Mouse (Mus musculus) stomach, postnatal 0 days (tissue): ENCODE results near the gene Gm17387. TPM values are rescaled to one million over a fixed set of nuclear protein-coding genes. Genes with fewer than 3 reads are reported as not detected.
A peak's percentile ranks its signal among the peaks of the same experiment; 100 is the strongest.

Experiments used
- ATAC-seq: fragments of 200-750 bp; cut with Nextera tagmentation; 2 replicates; pipeline ENCODE4 v1.8.0; 2017; ENCODE audit not compliant: low FRiP score, low TSS enrichment
- DNase-seq: peaks from one replicate; pipeline ENCODE4 v3.0.0-alpha.2; 2016; ENCODE audit warnings: low spot score
- H3K27ac ChIP-seq: fragments of 300-500 bp; sonication (generic); replicated peaks from 2 replicates; pipeline ENCODE4 v1.5.1; 2014; ENCODE audit warnings: mild to moderate bottlenecking, control low read depth
- H3K27me3 ChIP-seq: fragments of 300-500 bp; sonication (generic); 2 replicates; pipeline ENCODE4 v1.6.1; 2014; ENCODE audit warnings: low read length; ENCODE audit not compliant: control insufficient read depth, insufficient read depth
- H3K36me3 ChIP-seq: fragments of 300-500 bp; sonication (generic); 2 replicates; pipeline ENCODE4 v1.6.1; 2014; ENCODE audit warnings: low read length, mixed read lengths; ENCODE audit not compliant: control insufficient read depth, insufficient read depth
- H3K4me1 ChIP-seq: fragments of 300-500 bp; sonication (generic); replicated peaks from 2 replicates; pipeline ENCODE4 v1.6.1; 2014; ENCODE audit warnings: antibody characterized with exemption; ENCODE audit not compliant: control insufficient read depth, insufficient read depth
- H3K4me2 ChIP-seq: fragments of 300-500 bp; sonication (generic); replicated peaks from 2 replicates; pipeline ENCODE4 v1.6.1; 2014; ENCODE audit warnings: low read depth, mild to moderate bottlenecking, control low read depth, moderate library complexity
- H3K4me3 ChIP-seq: fragments of 300-500 bp; sonication (generic); 2 replicates; pipeline ENCODE4 v1.5.1; 2014; ENCODE audit warnings: low read depth, low read length, control low read depth
- H3K9ac ChIP-seq: fragments of 300-500 bp; sonication (generic); 2 replicates; pipeline ENCODE4 v1.6.1; 2014; ENCODE audit warnings: mild to moderate bottlenecking, low read length, control low read depth, mixed read lengths
- H3K9me3 ChIP-seq: fragments of 300-500 bp; sonication (generic); 2 replicates; pipeline ENCODE4 v1.6.1; 2016; ENCODE audit warnings: low read length; ENCODE audit not compliant: control insufficient read depth
- CTCF ChIP-seq: IDR thresholded peaks from 2 replicates; pipeline ENCODE4 v1.5.1; 2016; ENCODE audit warnings: antibody characterized with exemption, low read depth, mild to moderate bottlenecking, moderate library complexity
- EP300 ChIP-seq: optimal IDR thresholded peaks from 2 replicates; pipeline ENCODE3; 2016; ENCODE audit warnings: antibody characterized with exemption
- WGBS: fragments of 180-500 bp; shearing (Covaris S2); extraction: QIAGEN DNeasy Blood & Tissue Kit; methylation state at CpG from one replicate; pipeline ENCODE4 v1.1.7; 2014; 5-methylcytosine and 5-hydroxymethylcytosine counted together
- polyA plus RNA-seq: library from polyadenylated mRNA; unstranded; fragments of >200 nt; fragmentation: Nextera tagmentation; extraction: Ambion mirVana; gene quantifications from 2 replicates; pipeline ENCODE4 v1.2.1, GENCODE M21; 2015

Gm17387 gene
- polyA plus RNA-seq, result not detected in 2 replicates

- no peak within 1 kb of the TSS for H3K9ac ChIP-seq
- no peak for TF ChIP-seq CTCF
- TF ChIP-seq EP300, result no peak
- 93% methylated on average over 2 of the region's 2 CpGs for WGBS
- no peak within 1 kb of the TSS for H3K4me3 ChIP-seq
- no peaks in the 10 kb centered on the region for H3K9me3 ChIP-seq
- DNase-seq, result no peak
- no peak for ATAC-seq
- H3K4me1 ChIP-seq, result no peaks in the 10 kb centered on the region
- no peaks in the 10 kb centered on the region for H3K36me3 ChIP-seq
- no peak within 1 kb of the TSS for H3K4me2 ChIP-seq
- H3K27me3 ChIP-seq, result no peaks in the 10 kb centered on the region
- no peak within 1 kb of the TSS for H3K27ac ChIP-seq
Measured at GRCm38 (mm10) chr7:141028831-141029230, at the start of gene Gm17387. Gene Gm17387, plus strand, starts transcription at chr7:141029131.

- H3K4me3 ChIP-seq, result no peak overlapping the region
- H3K4me1 ChIP-seq, result no peaks in the 10 kb centered on the region
- TF ChIP-seq CTCF, result no peak
- TF ChIP-seq EP300, result no peak
- H3K4me2 ChIP-seq, result no peak overlapping the region
- H3K27ac ChIP-seq, result no peak overlapping the region
- DNase-seq (no peak), ATAC-seq (no peak)
- no peaks in the 10 kb centered on the region for H3K36me3 ChIP-seq
- H3K9ac ChIP-seq, result no peak overlapping the region
- H3K27me3 ChIP-seq, result no peaks in the 10 kb centered on the region
- 86% methylated on average over 8 of the region's 8 CpGs for WGBS
- H3K9me3 ChIP-seq, result no peaks in the 10 kb centered on the region
Measured at GRCm38 (mm10) chr7:140981704-140982103, 47.2 kb upstream of the Gm17387 start.

- H3K4me3 ChIP-seq, result no peak overlapping the region
- H3K27ac ChIP-seq, result no peak overlapping the region
- H3K36me3 ChIP-seq, result no peaks in the 10 kb centered on the region
- no peak for ATAC-seq
- H3K4me1 ChIP-seq, result no peaks in the 10 kb centered on the region
- H3K27me3 ChIP-seq, result no peaks in the 10 kb centered on the region
- WGBS, result 89% methylated on average over 7 of the region's 7 CpGs
- H3K4me2 ChIP-seq, result no peak overlapping the region
- no peak for DNase-seq
- no peak overlapping the region for H3K9ac ChIP-seq
- no peaks in the 10 kb centered on the region for H3K9me3 ChIP-seq
- TF ChIP-seq EP300, result no peak
- TF ChIP-seq CTCF, result no peak
Measured at GRCm38 (mm10) chr7:140982971-140983370, 46.0 kb upstream of the Gm17387 start.

- ATAC-seq, result no peak
- no peak overlapping the region for H3K27ac ChIP-seq
Measured at GRCm38 (mm10) chr7:140987182-140988138, 41.5 kb upstream of the Gm17387 start.

GRCm38 (mm10) chr7:140989022-140989421 lies 39.9 kb upstream of the Gm17387 start:
- no peak for ATAC-seq
- WGBS, result 78% methylated on average over 4 of the region's 4 CpGs
- no peak overlapping the region for H3K27ac ChIP-seq

More at GRCm38 (mm10) chr7:140987182-140988138, 41.5 kb upstream of the Gm17387 start:
- 64% methylated on average over 17 of the region's 17 CpGs for WGBS
- Histone ChIP-seq H3K4me1 (no peaks in the 10 kb centered on the region; the same call in 1 of the 2 replicates), H3K4me2 (no peak overlapping the region), H3K9ac (no peak overlapping the region), H3K36me3 (no peaks in the 10 kb centered on the region), H3K4me3 (no peak overlapping the region), H3K27me3 (no peaks in the 10 kb centered on the region), H3K9me3 (no peaks in the 10 kb centered on the region)
- TF ChIP-seq CTCF (no peak), EP300 (no peak)
- no peak for DNase-seq

GRCm38 (mm10) chr7:140990185-140990584 lies 38.7 kb upstream of the Gm17387 start:
- Histone ChIP-seq H3K27ac (no peak overlapping the region), H3K9ac (no peak overlapping the region)

More at GRCm38 (mm10) chr7:140989022-140989421, 39.9 kb upstream of the Gm17387 start:
- no peak for TF ChIP-seq EP300
- DNase-seq, result no peak
- H3K36me3 ChIP-seq, result no peaks in the 10 kb centered on the region
- no peak overlapping the region for H3K4me2 ChIP-seq
- no peaks in the 10 kb centered on the region for H3K9me3 ChIP-seq
- no peaks in the 10 kb centered on the region; the same call in 1 of the 2 replicates for H3K4me1 ChIP-seq
- no peaks in the 10 kb centered on the region for H3K27me3 ChIP-seq
- no peak overlapping the region for H3K9ac ChIP-seq
- no peak overlapping the region for H3K4me3 ChIP-seq

More at GRCm38 (mm10) chr7:140990185-140990584, 38.7 kb upstream of the Gm17387 start:
- no peaks in the 10 kb centered on the region for H3K27me3 ChIP-seq
- DNase-seq, result peak; percentile 47
- no peak for TF ChIP-seq EP300
- TF ChIP-seq CTCF, result no peak
- H3K36me3 ChIP-seq, result no peaks in the 10 kb centered on the region
- no peaks in the 10 kb centered on the region for H3K9me3 ChIP-seq
- no peaks in the 10 kb centered on the region; the same call in 1 of the 2 replicates for H3K4me1 ChIP-seq
- peak; percentile 66 for ATAC-seq
- WGBS, result 40% methylated on average over 6 of the region's 6 CpGs
- H3K4me3 ChIP-seq, result no peak overlapping the region
- no peak overlapping the region for H3K4me2 ChIP-seq
